Mouse (Mus musculus) liver, adult 2 months (tissue): ENCODE measurements around the gene Tnni2.

Experiments used
- CTCF ChIP-seq: fragments of 200-500 bp; IDR thresholded peaks from 2 replicates; pipeline ENCODE4 v1.5.1; 2011; ENCODE audit warnings: low read depth, low read length, control low read depth
- POLR2A ChIP-seq: fragments of 200-500 bp; IDR thresholded peaks from 2 replicates; pipeline ENCODE4 v1.6.1; 2011; ENCODE audit warnings: low read length, control low read depth; ENCODE audit not compliant: insufficient read depth; ENCODE audit errors: extremely low read depth

- TF ChIP-seq CTCF (no peak), POLR2A (no peak)
Measured at GRCm38 (mm10) chr7:142449038-142449617, 7.5 kb downstream of the Tnni2 start.
